Mouse (Mus musculus) brain, embryonic 14.5 days (tissue): ENCODE results near the gene Tas1r3.

ENCODE experiments used
- CTCF ChIP-seq: fragments of 200-500 bp; IDR thresholded peaks from 2 replicates; pipeline ENCODE4 v1.5.1; 2012; ENCODE audit warnings: inconsistent platforms, mild to moderate bottlenecking, moderate library complexity, borderline replicate concordance; ENCODE audit not compliant: insufficient read depth, insufficient read length; ENCODE audit errors: extremely low read depth
- POLR2A ChIP-seq: fragments of 200-500 bp; IDR thresholded peaks from 2 replicates; pipeline ENCODE4 v1.6.1; 2012; ENCODE audit warnings: mild to moderate bottlenecking, inconsistent platforms, borderline replicate concordance; ENCODE audit not compliant: poor library complexity, insufficient read depth, insufficient read length, severe bottlenecking; ENCODE audit errors: extremely low read depth

DNA sequence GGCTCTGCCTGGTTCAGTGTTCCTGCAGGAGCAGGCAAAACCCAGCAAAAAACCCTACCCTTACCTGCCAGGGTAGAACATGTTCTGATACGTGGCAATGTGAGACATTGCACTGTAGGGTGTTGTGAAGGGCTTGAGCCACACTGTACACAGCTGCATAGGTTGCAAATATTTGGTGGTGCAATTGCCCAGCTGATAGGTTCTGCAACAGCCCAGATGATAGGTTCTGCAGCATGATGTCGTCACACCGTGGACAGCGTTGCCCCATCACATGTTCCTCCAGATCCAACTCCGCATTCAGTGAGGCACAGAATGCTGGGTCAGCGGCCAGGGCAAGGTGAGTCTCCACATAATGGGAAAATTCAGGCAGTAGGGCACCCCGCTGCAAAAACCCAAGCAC, 1.4 kb downstream of the Tas1r3 start:
- TF ChIP-seq POLR2A (no peak), CTCF (no peak)
